Mouse (Mus musculus) left cerebral cortex, postnatal 14 days (tissue): Measurements from ENCODE around the gene Taf1. TPM values are rescaled to one million over a fixed set of nuclear protein-coding genes. Genes with fewer than 3 reads are reported as not detected.

Experiments used
- DNase-seq, 2 experiments: peaks; one replicate each; pipeline ENCODE4 v3.0.0; 2021 to 2022; ENCODE audit warnings: low spot score in 2 of 2, mixed read lengths in 1 of 2
- intact Hi-C: fragments of 180-260 bp; cut with DNase I; formaldehyde crosslinking; loops from one replicate; pipeline ENCODE4 v1.15.1; 2025
- total RNA-seq, 2 experiments: library from RNA; stranded (reverse); gene quantifications; 2 replicates each; pipeline ENCODE4 v1.2.3; 2021

Taf1 gene
- total RNA-seq, 2 experiments from 2014 or later: 48.8 to 49.8 TPM

DNA sequence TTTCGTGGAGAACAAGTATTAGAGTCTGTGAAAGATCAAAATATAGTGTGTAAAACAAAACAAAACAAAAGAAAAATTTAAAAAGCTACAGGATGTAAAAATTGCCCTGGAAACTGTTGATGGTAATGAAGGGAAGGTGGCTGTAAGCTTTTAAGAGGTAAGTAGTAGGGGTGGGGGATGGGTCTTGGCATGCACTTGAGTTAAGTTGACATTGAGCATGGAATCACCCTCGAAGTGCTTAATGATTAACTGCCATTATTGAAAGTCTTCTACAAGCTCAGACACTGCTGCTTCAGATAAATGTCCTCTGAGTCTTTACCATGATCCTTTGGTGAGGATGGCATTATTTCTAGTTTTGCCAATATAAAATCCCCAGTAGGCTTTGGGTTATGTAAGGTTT is 112.8 kb downstream of the Taf1 start:
- intact Hi-C loops: no loop called here
- no peak for DNase-seq

DNA sequence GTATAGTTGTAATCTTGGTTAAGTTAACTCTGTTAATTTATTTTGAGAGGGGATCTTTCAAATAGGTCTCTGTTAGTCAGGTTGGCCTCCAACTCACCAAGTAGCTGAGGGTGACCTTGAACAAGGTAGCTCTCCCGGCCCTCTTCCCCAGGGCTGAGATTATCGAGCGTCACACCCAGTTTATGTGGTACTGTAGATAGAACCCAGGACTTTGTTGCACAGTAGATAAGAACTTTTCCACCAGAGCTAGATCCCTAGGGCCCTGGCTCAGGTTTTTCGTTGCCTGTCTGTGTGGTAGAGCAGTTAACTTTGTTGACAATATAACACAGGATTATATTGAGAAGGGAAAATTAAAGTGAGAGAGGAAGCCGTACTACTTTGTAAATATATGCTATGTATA is 114.1 kb downstream of the Taf1 start:
- intact Hi-C loops: no loop called here
- no peak for DNase-seq

Other genes starting within 250 kb of the Taf1 start
- 100 to 1,000 TPM; 220 to 223 TPM for gene Nlgn3, start 233.6 kb upstream of the Taf1 start, total RNA-seq
- 1 to 10 TPM; 1.3 to 4.7 TPM for gene Gjb1, start 156.4 kb upstream of the Taf1 start, total RNA-seq
- 100 to 1,000 TPM; 138 to 143 TPM for gene Zmym3, start 111.9 kb upstream of the Taf1 start, total RNA-seq
- 100 to 1,000 TPM; 130 to 140 TPM for gene Nono, start 103.4 kb upstream of the Taf1 start, total RNA-seq
- under 1 TPM; 0.90 to 0.91 TPM for gene Itgb1bp2, start 83.6 kb upstream of the Taf1 start, total RNA-seq
- gene Ogt, start 107.3 kb downstream of the Taf1 start, total RNA-seq: 100 to 1,000 TPM; 183 to 190 TPM
- gene Cxcr3, start 201.5 kb downstream of the Taf1 start, total RNA-seq: not detected